Mouse (Mus musculus) forebrain, embryonic 14.5 days (tissue): ENCODE measurements around the gene Ext2. TPM values are rescaled to one million over a fixed set of nuclear protein-coding genes. Genes with fewer than 3 reads are reported as not detected.

Experiments used
- ATAC-seq: fragments of 200-750 bp; cut with Nextera tagmentation; 2 replicates; pipeline ENCODE4 v1.8.0; 2017; ENCODE audit warnings: mild to moderate bottlenecking, moderate library complexity
- DNase-seq: peaks from one replicate; pipeline ENCODE4 v3.0.0-alpha.2; 2015; ENCODE audit warnings: low spot score
- H3K27ac ChIP-seq: fragments of 300-500 bp; sonication (generic); 2 replicates; pipeline ENCODE4 v1.5.1; 2014; ENCODE audit warnings: low read depth, mild to moderate bottlenecking, control low read depth, low read length, moderate library complexity
- H3K27me3 ChIP-seq: fragments of 300-500 bp; sonication (generic); replicated peaks from 2 replicates; pipeline ENCODE4 v1.6.1; 2014; ENCODE audit warnings: low read length, control low read depth, mixed read lengths; ENCODE audit not compliant: control insufficient read depth, insufficient read depth
- H3K36me3 ChIP-seq: fragments of 300-500 bp; sonication (generic); 2 replicates; pipeline ENCODE4 v1.6.1; 2014; ENCODE audit warnings: low read length, control low read depth; ENCODE audit not compliant: control insufficient read depth, insufficient read depth
- H3K4me1 ChIP-seq: fragments of 300-500 bp; sonication (generic); 2 replicates; pipeline ENCODE4 v1.6.1; 2014; ENCODE audit warnings: antibody characterized with exemption, low read length, control low read depth; ENCODE audit not compliant: control insufficient read depth, insufficient read depth
- H3K4me2 ChIP-seq: fragments of 300-500 bp; sonication (generic); 2 replicates; pipeline ENCODE4 v1.6.1; 2014; ENCODE audit warnings: mild to moderate bottlenecking, control low read depth, low read length
- H3K4me3 ChIP-seq: fragments of 300-500 bp; sonication (generic); 2 replicates; pipeline ENCODE4 v1.5.1; 2014; ENCODE audit warnings: low read depth, low read length, control low read depth
- H3K9ac ChIP-seq: fragments of 300-500 bp; sonication (generic); 2 replicates; pipeline ENCODE4 v1.6.1; 2014; ENCODE audit warnings: mild to moderate bottlenecking, low read length, control low read depth, moderate library complexity
- H3K9me3 ChIP-seq: fragments of 300-500 bp; sonication (generic); replicated peaks from 2 replicates; pipeline ENCODE4 v1.6.1; 2016; ENCODE audit warnings: low read length, control low read depth, mixed read lengths; ENCODE audit not compliant: control insufficient read depth
- WGBS: fragments of 180-500 bp; shearing (Covaris S2); extraction: QIAGEN DNeasy Blood & Tissue Kit; methylation state at CpG from one replicate; pipeline ENCODE4 v1.1.7; 2014; 5-methylcytosine and 5-hydroxymethylcytosine counted together
- polyA plus RNA-seq: library from polyadenylated mRNA; unstranded; fragments of >200 nt; fragmentation: Nextera tagmentation; extraction: Ambion mirVana; gene quantifications from 2 replicates; pipeline ENCODE4 v1.2.1, GENCODE M21; 2014

The Ext2 gene
- polyA plus RNA-seq, 1 experiment from 2014 or later, result 53.1 TPM

DNA sequence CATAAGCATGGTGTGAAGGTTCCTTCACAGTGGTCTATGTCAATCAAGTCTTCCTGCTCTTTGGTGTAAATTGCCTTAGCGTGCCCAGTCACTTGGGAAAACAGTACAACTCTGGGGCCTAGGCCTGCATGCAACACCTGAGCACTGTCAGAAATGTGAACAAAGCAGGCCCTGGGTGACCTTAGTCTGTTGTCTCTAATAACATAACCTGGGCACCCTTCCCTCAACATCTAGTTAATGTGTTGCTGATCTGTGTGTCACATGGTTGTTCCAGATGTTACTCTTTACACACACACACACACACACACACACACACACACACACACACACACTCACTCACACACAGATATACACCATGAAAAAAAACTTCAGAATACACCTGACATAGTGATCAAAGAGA lies 101.4 kb downstream of the Ext2 start:
- no peak overlapping the region for H3K4me2 ChIP-seq
- no peaks in the 10 kb centered on the region for H3K27me3 ChIP-seq
- no peak overlapping the region for H3K9ac ChIP-seq
- DNase-seq (no peak), ATAC-seq (no peak)
- 0 out of 2 replicates have a peak, but pooled peaks cover 2% of the 10 kb centered on the region for H3K36me3 ChIP-seq
- no peaks in the 10 kb centered on the region for H3K4me1 ChIP-seq
- WGBS, result 93% methylated on average over 1 of the region's 1 CpGs
- H3K27ac ChIP-seq, result no peak overlapping the region
- no peak overlapping the region for H3K4me3 ChIP-seq
- H3K9me3 ChIP-seq, result 0 out of 2 replicates have a peak, but pooled peaks cover 2% of the 10 kb centered on the region

DNA sequence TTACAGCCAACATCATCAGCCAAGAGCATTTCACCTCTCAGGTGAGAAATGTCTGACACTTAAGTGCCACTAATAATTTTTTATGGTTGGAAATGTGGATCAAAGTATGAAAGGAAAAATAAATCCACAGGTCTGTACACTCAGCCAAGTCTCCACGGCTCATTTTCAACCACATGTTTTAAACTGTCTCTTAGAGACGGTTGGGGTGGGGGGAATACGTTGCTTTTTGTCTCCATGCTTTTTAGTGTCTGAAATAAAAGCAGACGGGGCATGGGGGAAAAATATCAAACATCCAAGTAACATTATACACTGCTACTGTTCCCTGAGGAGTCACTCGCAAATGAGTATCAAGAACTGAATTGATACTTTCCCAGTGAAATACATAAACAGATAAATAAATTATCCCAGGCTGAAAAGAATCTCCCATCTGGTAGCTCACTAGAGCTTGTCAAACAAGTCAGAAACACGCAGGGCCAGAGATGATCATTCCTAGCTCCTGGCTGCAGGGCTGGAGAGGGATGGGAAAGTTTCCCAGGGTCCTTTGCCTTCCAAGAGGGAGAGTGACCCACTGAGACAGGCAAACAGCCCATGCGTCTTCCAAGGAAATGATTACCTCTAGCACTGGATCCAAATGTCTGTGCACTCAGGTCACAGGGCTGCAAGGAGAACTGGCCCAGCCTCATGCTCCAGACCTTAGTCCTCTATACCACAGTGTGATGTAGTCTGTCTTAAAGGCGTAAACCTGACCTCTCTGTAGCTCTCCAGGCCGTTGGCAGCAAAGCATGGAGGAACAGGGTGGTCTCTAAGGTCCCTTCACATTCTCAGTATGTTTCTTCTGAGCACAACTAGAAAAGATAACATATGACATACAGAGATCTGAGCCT lies 102.3 kb downstream of the Ext2 start:
- WGBS, result 83% methylated on average over 9 of the region's 9 CpGs
- DNase-seq (no peak), ATAC-seq (no peak)
- Histone ChIP-seq H3K36me3 (0 out of 2 replicates have a peak, but pooled peaks cover 2% of the 10 kb centered on the region), H3K9me3 (0 out of 2 replicates have a peak, but pooled peaks cover under 1% of the 10 kb centered on the region), H3K27me3 (no peaks in the 10 kb centered on the region), H3K4me3 (no peak overlapping the region), H3K4me1 (no peaks in the 10 kb centered on the region), H3K9ac (no peak overlapping the region), H3K4me2 (no peak overlapping the region), H3K27ac (no peak overlapping the region)

DNA sequence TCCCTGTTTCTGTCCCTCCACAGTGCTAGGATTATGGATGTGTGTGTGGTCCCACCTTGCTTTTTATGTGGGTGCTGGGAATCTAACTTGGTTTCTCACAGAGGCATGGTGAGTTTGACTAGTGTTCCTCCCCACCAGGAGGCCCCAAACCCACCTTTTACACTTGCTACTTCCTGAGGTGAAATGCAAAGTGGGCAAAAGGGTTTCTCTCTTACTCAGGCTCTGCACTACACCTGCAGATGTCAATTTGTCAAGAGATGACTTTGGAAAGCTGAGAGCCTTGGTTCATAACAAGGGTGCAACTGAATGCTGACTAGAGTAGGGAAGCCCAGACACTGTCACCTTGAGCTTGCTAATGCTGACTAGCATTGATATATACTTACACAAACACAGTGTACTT lies 109.1 kb downstream of the Ext2 start:
- Histone ChIP-seq H3K36me3 (no peaks in the 10 kb centered on the region), H3K9me3 (no peaks in the 10 kb centered on the region), H3K9ac (no peak overlapping the region), H3K27me3 (no peaks in the 10 kb centered on the region), H3K4me2 (no peak overlapping the region), H3K4me3 (no peak overlapping the region), H3K27ac (no peak overlapping the region), H3K4me1 (no peaks in the 10 kb centered on the region)
- DNase-seq (no peak), ATAC-seq (no peak)

DNA sequence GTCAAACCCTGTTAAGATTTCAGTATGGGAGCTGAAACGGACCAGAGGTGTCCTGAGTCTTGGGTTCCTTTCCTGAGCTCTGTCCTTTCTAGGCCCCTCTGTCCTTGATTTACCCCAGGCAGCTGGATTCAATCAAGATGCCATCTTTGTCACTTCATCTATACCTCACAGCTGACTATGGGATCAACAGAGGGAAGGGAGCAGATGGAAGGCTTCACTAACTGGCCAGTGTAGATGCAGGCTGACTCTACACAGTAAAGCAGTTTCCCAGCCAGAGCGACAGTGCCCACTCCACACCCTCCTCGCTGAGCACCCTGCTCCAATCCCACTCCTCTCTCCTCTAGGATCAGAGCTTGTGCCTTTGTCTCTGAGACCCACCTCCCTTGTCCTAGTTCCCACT lies 110.9 kb downstream of the Ext2 start:
- Histone ChIP-seq H3K9me3 (no peaks in the 10 kb centered on the region), H3K9ac (no peak overlapping the region), H3K27me3 (no peaks in the 10 kb centered on the region), H3K4me1 (no peaks in the 10 kb centered on the region), H3K4me2 (no peak overlapping the region), H3K4me3 (no peak overlapping the region), H3K27ac (no peak overlapping the region), H3K36me3 (no peaks in the 10 kb centered on the region)
- ATAC-seq (no peak), DNase-seq (no peak)
- 83% methylated on average over 3 of the region's 3 CpGs for WGBS

DNA sequence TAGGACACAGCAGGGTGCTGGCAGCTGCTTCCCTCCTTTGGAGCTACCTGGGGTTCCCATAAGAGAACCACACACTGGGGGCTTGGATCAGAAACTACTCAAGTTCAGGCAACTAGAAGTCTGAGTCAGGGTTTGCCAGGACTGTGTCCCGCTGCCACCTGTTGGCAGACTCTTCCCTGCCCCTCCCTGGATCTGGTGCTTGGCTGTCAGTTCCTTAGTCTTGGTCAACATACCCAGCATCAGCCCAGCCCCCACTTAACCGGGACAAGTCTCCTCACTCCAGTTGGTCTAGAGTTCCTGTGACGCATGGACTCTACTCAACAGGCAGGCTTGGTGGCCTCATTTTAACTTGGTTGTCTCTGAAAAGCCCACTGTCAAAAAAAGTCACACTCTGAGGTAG lies 112.7 kb downstream of the Ext2 start:
- ATAC-seq (no peak), DNase-seq (no peak)
- H3K4me1 ChIP-seq, result no peaks in the 10 kb centered on the region
- no peak overlapping the region for H3K4me2 ChIP-seq
- 0 out of 2 replicates have a peak, but pooled peaks cover 2% of the 10 kb centered on the region for H3K36me3 ChIP-seq
- H3K9ac ChIP-seq, result no peak overlapping the region
- WGBS, result 83% methylated on average over 3 of the region's 3 CpGs
- no peaks in the 10 kb centered on the region for H3K27me3 ChIP-seq
- H3K4me3 ChIP-seq, result no peak overlapping the region
- H3K27ac ChIP-seq, result no peak overlapping the region
- no peaks in the 10 kb centered on the region for H3K9me3 ChIP-seq

DNA sequence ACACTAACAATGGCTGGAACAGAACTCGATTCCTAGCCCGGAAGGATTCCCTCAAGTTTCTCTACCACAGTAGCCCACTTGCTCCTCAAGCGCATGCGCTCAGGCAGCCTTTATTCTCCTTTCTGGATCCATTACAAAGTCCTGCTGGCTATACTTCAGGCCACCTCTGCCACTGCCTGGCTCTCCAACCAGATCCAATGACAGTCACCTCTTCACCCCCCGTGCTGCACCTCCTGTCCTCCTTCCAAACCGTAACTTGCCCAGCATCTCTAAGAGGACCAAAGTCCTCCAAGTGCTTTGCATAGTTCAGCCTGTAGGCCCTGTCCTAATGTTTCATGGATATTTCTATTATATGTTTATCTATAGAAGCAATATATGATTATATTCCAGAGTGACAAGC lies 113.1 kb downstream of the Ext2 start:
- H3K4me1 ChIP-seq, result no peaks in the 10 kb centered on the region
- no peak overlapping the region for H3K9ac ChIP-seq
- H3K27ac ChIP-seq, result no peak overlapping the region
- H3K4me2 ChIP-seq, result no peak overlapping the region
- H3K9me3 ChIP-seq, result no peaks in the 10 kb centered on the region
- H3K4me3 ChIP-seq, result no peak overlapping the region
- no peaks in the 10 kb centered on the region for H3K27me3 ChIP-seq
- WGBS, result 92% methylated on average over 6 of the region's 6 CpGs
- DNase-seq, result no peak
- no peak for ATAC-seq
- H3K36me3 ChIP-seq, result peaks cover 3% of the 10 kb centered on the region; the same call in 1 of the 2 replicates

DNA sequence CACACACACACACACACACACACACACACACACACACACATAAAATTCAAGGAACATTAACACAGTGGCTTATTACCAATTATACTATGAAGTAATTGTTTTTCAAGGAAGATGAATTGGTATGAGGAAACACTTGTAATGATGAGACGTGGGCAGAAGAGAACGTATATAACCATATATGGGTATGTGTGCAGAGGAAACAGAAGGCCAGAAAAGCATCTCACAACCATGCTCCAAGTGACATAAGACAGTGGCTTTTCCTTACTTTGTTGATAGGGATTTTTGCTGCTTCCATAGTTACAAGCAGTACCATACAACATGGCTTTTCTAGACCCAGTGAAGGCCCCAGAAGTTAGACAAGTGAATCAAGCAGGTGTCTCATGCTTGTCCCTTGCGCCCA lies 115.5 kb downstream of the Ext2 start:
- ATAC-seq (no peak), DNase-seq (no peak)
- WGBS, result 89% methylated on average over 3 of the region's 3 CpGs

DNA sequence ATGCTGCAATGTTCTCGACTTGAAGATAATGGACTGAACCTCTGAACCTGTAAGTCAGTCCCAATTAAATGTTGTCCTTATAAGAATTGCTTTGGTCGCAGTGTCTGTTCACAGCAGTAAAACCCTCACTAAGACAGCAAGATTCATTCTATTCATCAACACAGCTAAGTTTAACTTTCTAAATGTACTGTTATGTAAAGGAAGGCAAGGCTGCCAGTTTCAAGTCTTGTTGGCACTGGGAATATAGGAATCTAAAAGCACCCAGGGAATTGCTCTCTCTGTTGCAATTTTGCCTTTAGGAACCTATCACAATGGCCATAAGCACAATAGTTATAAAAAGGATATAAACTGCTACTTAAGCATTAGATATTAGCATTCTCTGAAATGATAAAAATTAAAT lies 116.0 kb downstream of the Ext2 start:
- WGBS, result 89% methylated on average over 2 of the region's 2 CpGs
- no peak for ATAC-seq

More for the DNA sequence above, 115.5 kb downstream of the Ext2 start:
- Histone ChIP-seq H3K36me3 (peaks cover 21% of the 10 kb centered on the region), H3K9ac (no peak overlapping the region), H3K4me2 (no peak overlapping the region), H3K4me3 (no peak overlapping the region), H3K27ac (no peak overlapping the region), H3K9me3 (no peaks in the 10 kb centered on the region), H3K27me3 (no peaks in the 10 kb centered on the region), H3K4me1 (no peaks in the 10 kb centered on the region)

DNA sequence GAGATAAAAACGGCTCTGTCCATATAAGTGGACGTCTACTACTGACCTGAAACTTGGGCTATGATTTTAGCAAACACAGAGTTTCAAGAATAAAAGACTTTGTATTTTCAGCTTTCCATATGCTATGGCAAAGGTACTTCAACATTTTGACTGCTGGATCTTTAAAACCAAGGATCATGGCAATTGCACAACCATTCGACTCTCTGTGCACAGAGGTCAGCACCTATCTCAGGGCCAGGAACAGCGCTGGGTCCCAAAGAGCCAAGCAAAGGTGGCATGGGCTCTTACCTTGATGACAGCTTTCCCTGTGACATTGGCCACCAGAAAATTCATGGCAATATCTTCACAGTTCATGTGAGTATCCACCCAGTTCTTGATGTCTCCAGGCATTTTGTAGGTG lies 118.2 kb downstream of the Ext2 start:
- Histone ChIP-seq H3K4me3 (no peak overlapping the region), H3K36me3 (peaks cover 21% of the 10 kb centered on the region), H3K9ac (no peak overlapping the region), H3K4me2 (no peak overlapping the region), H3K27ac (no peak overlapping the region), H3K4me1 (no peaks in the 10 kb centered on the region), H3K27me3 (no peaks in the 10 kb centered on the region), H3K9me3 (no peaks in the 10 kb centered on the region)
- WGBS, result 94% methylated on average over 4 of the region's 4 CpGs
- ATAC-seq, result no peak
- DNase-seq, result no peak

More for the DNA sequence above, 116.0 kb downstream of the Ext2 start:
- H3K4me3 ChIP-seq, result no peak overlapping the region
- no peaks in the 10 kb centered on the region for H3K27me3 ChIP-seq
- no peak overlapping the region for H3K27ac ChIP-seq
- H3K4me2 ChIP-seq, result no peak overlapping the region
- DNase-seq, result no peak
- H3K9me3 ChIP-seq, result no peaks in the 10 kb centered on the region
- peaks cover 21% of the 10 kb centered on the region for H3K36me3 ChIP-seq
- no peak overlapping the region for H3K9ac ChIP-seq
- H3K4me1 ChIP-seq, result no peaks in the 10 kb centered on the region
